Mouse (Mus musculus) v-Abl transformed pro-B cells (cell line): ENCODE results near the gene Magea2.
"Not testable (repeated sequence)": the region's sequence is repeated elsewhere in the genome, so short reads cannot be mapped to it uniquely, and the experiment has no call there.

ENCODE experiments used
- in situ Hi-C, 2 experiments: fragments of 400-800 bp; cut with MboI; formaldehyde crosslinking; loops; one replicate each; pipeline ENCODE4 v1.15.1; 2025; ENCODE audit not compliant: unreplicated experiment in 2 of 2

Magea2 gene

DNA sequence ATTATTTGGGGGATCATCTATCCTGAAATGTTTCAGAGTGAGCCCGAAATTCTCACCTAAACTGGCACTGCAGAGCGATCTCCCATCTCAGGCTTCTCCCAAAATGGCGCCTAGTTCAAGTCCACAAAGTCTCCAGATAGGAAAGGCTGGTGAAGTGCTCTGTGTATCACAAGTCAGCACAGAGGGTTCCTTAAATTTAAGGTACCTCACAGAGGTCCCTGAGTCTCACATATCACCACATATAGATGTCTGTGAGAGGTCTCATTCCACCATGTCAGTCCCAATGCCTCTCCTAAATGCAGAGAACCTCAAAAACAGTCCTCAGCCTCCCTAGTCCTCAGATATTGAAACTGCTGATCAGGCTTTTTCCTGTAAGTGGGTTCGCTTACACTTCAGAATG, at the start of gene Magea2:
Gene Magea2 (minus strand): TSS at position 101 of the 400 bp plus-strand sequence.
- in situ Hi-C loops, result not testable (repeated sequence)

DNA sequence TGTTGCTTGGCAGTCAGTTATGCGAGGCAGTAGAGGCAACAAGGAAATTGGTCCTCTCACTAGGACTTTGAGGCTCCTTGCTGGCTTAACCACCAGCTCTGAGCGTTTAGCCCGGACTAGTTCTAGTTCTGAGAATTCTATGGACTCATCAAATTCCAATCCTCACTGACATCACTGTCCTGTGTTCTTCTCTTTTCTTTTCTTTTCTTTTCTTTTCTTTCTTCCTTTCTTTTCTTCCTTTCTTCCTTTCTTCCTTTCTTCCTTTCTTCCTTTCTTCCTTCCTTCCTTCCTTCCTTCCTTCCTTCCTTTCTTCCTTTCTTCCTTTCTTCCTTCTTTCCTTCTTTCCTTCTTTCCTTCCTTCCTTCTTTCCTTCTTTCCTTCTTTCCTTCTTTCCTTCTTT, 34.8 kb upstream of the Magea2 start, which contains the start of gene Cldn34b2:
Gene Cldn34b2 (minus strand): TSS at position 101 of the 400 bp plus-strand sequence.
- in situ Hi-C loops, result loop anchor here in 1 of 2 experiments (25.0 kb wide), 2 partner anchors 1166 to 1366 kb away; no protein-coding TSS in a partner anchor

DNA sequence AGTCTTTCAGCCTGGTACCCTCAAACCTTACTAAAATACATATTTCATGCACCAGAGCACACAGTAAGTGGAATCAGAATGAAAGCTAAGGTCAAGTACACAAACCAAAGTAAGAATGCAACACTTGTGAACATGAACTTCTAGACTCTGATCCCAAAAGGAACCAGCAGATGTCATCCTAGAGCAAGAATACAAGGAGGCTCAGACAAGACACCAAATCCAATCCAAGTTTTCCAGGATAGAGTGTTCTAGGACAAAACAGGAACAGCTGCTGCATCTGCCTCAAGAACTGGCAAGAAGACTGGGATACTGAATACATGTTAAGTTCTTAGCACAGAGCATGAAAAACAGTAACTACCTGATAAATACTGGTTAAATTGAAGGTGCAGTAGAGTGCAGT, 4.6 kb upstream of the Magea2 start:
- in situ Hi-C loops, result no loop called here

DNA sequence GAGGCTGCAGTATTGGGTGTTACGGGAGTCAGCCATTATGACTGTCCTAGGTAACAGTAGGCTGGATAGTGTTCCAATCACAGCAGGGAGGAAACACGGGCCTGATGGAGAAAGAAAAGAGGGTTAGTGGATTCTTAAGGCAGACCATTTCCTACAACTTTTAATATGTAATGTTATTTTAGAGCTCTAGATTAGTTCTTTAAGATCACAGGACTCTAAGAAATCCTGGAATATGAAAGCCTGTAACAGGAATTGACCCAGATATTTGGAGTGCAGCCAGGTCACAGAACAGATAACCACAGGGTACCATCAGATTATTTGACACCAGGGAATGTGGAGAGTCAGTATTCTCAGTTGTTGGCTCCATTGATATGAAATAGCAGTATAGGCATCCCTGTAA, 3.8 kb downstream of the Magea2 start, which contains the start of gene Magea1:
Gene Magea1 (minus strand): TSS at position 101 of the 400 bp plus-strand sequence.
- in situ Hi-C loops, result not testable (repeated sequence)

DNA sequence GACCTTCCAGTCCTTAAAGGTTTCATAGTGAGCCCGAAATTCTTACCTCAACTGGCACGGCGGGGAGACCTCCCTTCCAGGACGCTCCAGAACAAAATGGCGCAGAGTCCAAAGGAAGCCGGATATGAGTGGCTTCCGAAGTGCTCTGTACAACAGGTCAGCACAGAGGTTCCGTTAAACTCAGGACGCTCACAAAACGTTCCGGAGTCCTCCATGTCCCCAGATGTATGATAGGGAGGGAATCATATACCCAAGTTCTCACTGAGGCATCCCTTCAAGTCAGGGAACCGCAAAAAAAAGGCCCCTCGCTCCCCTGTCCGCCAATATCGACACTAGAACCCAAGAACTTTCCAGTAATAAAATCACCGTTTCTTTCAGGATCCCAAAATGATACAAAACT, 30.4 kb downstream of the Magea2 start, which contains the start of gene Magea5:
Gene Magea5 (minus strand): TSS at position 101 of the 400 bp plus-strand sequence.
- in situ Hi-C loops, result not testable (repeated sequence)

DNA sequence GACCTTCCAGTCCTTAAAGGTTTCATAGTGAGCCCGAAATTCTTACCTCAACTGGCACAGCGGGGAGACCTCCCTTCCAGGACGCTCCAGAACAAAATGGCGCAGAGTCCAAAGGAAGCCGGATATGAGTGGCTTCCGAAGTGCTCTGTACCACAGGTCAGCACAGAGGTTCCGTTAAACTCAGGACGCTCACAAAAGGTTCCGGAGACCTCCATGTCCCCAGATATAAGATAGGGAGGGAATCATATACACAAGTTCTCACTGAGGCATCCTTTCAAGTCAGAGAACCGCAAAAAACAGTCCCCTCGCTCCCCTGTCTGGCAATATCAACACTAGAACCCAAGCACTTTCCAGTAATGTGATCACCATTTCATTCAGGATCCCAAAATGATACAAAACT, 97.7 kb downstream of the Magea2 start, which contains the start of gene Magea8:
Gene Magea8 (minus strand): TSS at position 101 of the 400 bp plus-strand sequence.
- in situ Hi-C loops, result not testable (repeated sequence)
